Mouse (Mus musculus) midbrain, embryonic 13.5 days (tissue): Measurements from ENCODE around the gene Dmrta1. TPM values are rescaled to one million over a fixed set of nuclear protein-coding genes. Genes with fewer than 3 reads are reported as not detected.
A peak's percentile ranks its signal among the peaks of the same experiment; 100 is the strongest.

Experiments used
- ATAC-seq: fragments of 200-750 bp; cut with Nextera tagmentation; 2 replicates; pipeline ENCODE4 v1.8.0; 2017; ENCODE audit warnings: mild to moderate bottlenecking, moderate TSS enrichment, moderate library complexity
- H3K27ac ChIP-seq: fragments of 300-500 bp; sonication (generic); 2 replicates; pipeline ENCODE4 v1.5.1; 2015; ENCODE audit warnings: inconsistent platforms, mild to moderate bottlenecking, moderate library complexity
- H3K27me3 ChIP-seq: fragments of 300-500 bp; sonication (generic); 2 replicates; pipeline ENCODE4 v1.6.1; 2015; ENCODE audit warnings: mild to moderate bottlenecking, inconsistent platforms
- H3K36me3 ChIP-seq: fragments of 300-500 bp; sonication (generic); 2 replicates; pipeline ENCODE4 v1.6.1; 2015; ENCODE audit warnings: mild to moderate bottlenecking, inconsistent platforms
- H3K4me1 ChIP-seq: fragments of 300-500 bp; sonication (generic); replicated peaks from 2 replicates; pipeline ENCODE4 v1.6.1; 2015; ENCODE audit warnings: inconsistent platforms
- H3K4me2 ChIP-seq: fragments of 300-500 bp; sonication (generic); replicated peaks from 2 replicates; pipeline ENCODE4 v1.6.1; 2015; ENCODE audit warnings: moderate library complexity, mild to moderate bottlenecking, inconsistent platforms
- H3K4me3 ChIP-seq: fragments of 300-500 bp; sonication (generic); replicated peaks from 2 replicates; pipeline ENCODE4 v1.5.1; 2015; ENCODE audit warnings: mild to moderate bottlenecking, inconsistent platforms
- H3K9ac ChIP-seq: fragments of 300-500 bp; sonication (generic); replicated peaks from 2 replicates; pipeline ENCODE4 v1.6.1; 2015; ENCODE audit warnings: mild to moderate bottlenecking, inconsistent platforms
- H3K9me3 ChIP-seq: fragments of 300-500 bp; sonication (generic); 2 replicates; pipeline ENCODE4 v1.6.1; 2016; ENCODE audit warnings: mild to moderate bottlenecking, inconsistent platforms
- WGBS: fragments of 180-500 bp; shearing (Covaris S2); methylation state at CpG from one replicate; pipeline ENCODE4 v1.1.7; 2015; 5-methylcytosine and 5-hydroxymethylcytosine counted together
- polyA plus RNA-seq: library from polyadenylated mRNA; unstranded; fragments of >200 nt; fragmentation: Nextera tagmentation; extraction: Ambion mirVana; gene quantifications from 2 replicates; pipeline ENCODE4 v1.2.1, GENCODE M21; 2015

Dmrta1 gene
- polyA plus RNA-seq, result 0.48 and 0.69 TPM in 2 replicates

GRCm38 (mm10) chr4:89679195-89679594 lies at the start of gene Dmrta1:
TSS of gene Dmrta1 (plus strand) at chr4:89679436.
- WGBS, result 42% methylated on average over 5 of the region's 5 CpGs
- Histone ChIP-seq H3K9me3 (no peaks in the 10 kb centered on the region), H3K27ac (no peak within 1 kb of the TSS; the same call in 1 of the 2 replicates), H3K4me1 (peaks cover 11% of the 10 kb centered on the region), H3K4me3 (no peak within 1 kb of the TSS), H3K27me3 (no peaks in the 10 kb centered on the region), H3K4me2 (no peak within 1 kb of the TSS), H3K36me3 (no peaks in the 10 kb centered on the region), H3K9ac (no peak within 1 kb of the TSS)
- ATAC-seq, result 0 out of 2 replicates have a peak, but pooled peaks have one; percentile 53

GRCm38 (mm10) chr4:89630374-89631079 lies 48.7 kb upstream of the Dmrta1 start:
- no peak overlapping the region for H3K9ac ChIP-seq
- no peak overlapping the region for H3K27ac ChIP-seq
- H3K9me3 ChIP-seq, result no peaks in the 10 kb centered on the region
- ATAC-seq, result no peak
- WGBS, result 9% methylated on average over 3 of the region's 3 CpGs
- 0 out of 2 replicates have a peak, but pooled peaks cover 7% of the 10 kb centered on the region for H3K27me3 ChIP-seq
- no peaks in the 10 kb centered on the region for H3K4me1 ChIP-seq
- no peak overlapping the region for H3K4me3 ChIP-seq
- H3K36me3 ChIP-seq, result no peaks in the 10 kb centered on the region
- H3K4me2 ChIP-seq, result no peak overlapping the region

- Histone ChIP-seq H3K9me3 (no peaks in the 10 kb centered on the region), H3K4me1 (no peaks in the 10 kb centered on the region), H3K27me3 (peaks cover 9% of the 10 kb centered on the region), H3K4me3 (no peak overlapping the region), H3K36me3 (no peaks in the 10 kb centered on the region), H3K27ac (no peak overlapping the region), H3K4me2 (no peak overlapping the region), H3K9ac (no peak overlapping the region)
- 80% methylated on average over 6 of the region's 6 CpGs for WGBS
- no peak for ATAC-seq
Observed at GRCm38 (mm10) chr4:89631560-89631959, 47.7 kb upstream of the Dmrta1 start.

- Histone ChIP-seq H3K27me3 (peaks cover 16% of the 10 kb centered on the region), H3K9me3 (no peaks in the 10 kb centered on the region), H3K9ac (no peak overlapping the region), H3K4me1 (peaks cover 9% of the 10 kb centered on the region), H3K4me3 (no peak overlapping the region), H3K4me2 (no peak overlapping the region), H3K36me3 (no peaks in the 10 kb centered on the region), H3K27ac (no peak overlapping the region)
- 7% methylated on average over 6 of the region's 6 CpGs for WGBS
- ATAC-seq, result 0 out of 2 replicates have a peak, but pooled peaks have one; percentile 37
Observed at GRCm38 (mm10) chr4:89638651-89639050, 40.6 kb upstream of the Dmrta1 start.

GRCm38 (mm10) chr4:89644235-89645115 lies 34.8 kb upstream of the Dmrta1 start:
- Histone ChIP-seq H3K4me1 (no peaks in the 10 kb centered on the region), H3K27ac (no peak overlapping the region), H3K4me2 (no peak overlapping the region), H3K9me3 (no peaks in the 10 kb centered on the region), H3K9ac (no peak overlapping the region), H3K27me3 (peaks cover 4% of the 10 kb centered on the region), H3K36me3 (no peaks in the 10 kb centered on the region), H3K4me3 (no peak overlapping the region)
- ATAC-seq, result no peak
- WGBS, result 69% methylated on average over 9 of the region's 9 CpGs

GRCm38 (mm10) chr4:89650352-89651311 lies 28.6 kb upstream of the Dmrta1 start:
- no peaks in the 10 kb centered on the region for H3K9me3 ChIP-seq
- H3K27me3 ChIP-seq, result peaks cover 5% of the 10 kb centered on the region
- ATAC-seq, result peak; percentile 66; the same call in 1 of the 2 replicates
- WGBS, result 36% methylated on average over 20 of the region's 20 CpGs
- no peaks in the 10 kb centered on the region for H3K36me3 ChIP-seq
- no peak overlapping the region for H3K9ac ChIP-seq
- H3K27ac ChIP-seq, result no peak overlapping the region
- H3K4me3 ChIP-seq, result no peak overlapping the region
- H3K4me2 ChIP-seq, result peak overlapping the region; percentile 21
- peaks cover 8% of the 10 kb centered on the region for H3K4me1 ChIP-seq

GRCm38 (mm10) chr4:89651312-89651686 lies 27.9 kb upstream of the Dmrta1 start:
- Histone ChIP-seq H3K4me1 (peaks cover 8% of the 10 kb centered on the region), H3K4me3 (no peak overlapping the region), H3K36me3 (no peaks in the 10 kb centered on the region), H3K27ac (no peak overlapping the region), H3K4me2 (peak overlapping the region; percentile 21), H3K27me3 (peaks cover 5% of the 10 kb centered on the region), H3K9ac (no peak overlapping the region), H3K9me3 (no peaks in the 10 kb centered on the region)
- 16% methylated on average over 2 of the region's 2 CpGs for WGBS
- ATAC-seq, result 0 out of 2 replicates have a peak, but pooled peaks have one; percentile 34

- Histone ChIP-seq H3K9me3 (no peaks in the 10 kb centered on the region), H3K4me3 (no peak overlapping the region), H3K9ac (no peak overlapping the region), H3K4me2 (no peak overlapping the region), H3K4me1 (peaks cover 8% of the 10 kb centered on the region), H3K27ac (no peak overlapping the region), H3K36me3 (no peaks in the 10 kb centered on the region), H3K27me3 (peaks cover 5% of the 10 kb centered on the region)
- ATAC-seq, result no peak
- whole genome bisulfite sequencing, result 78% methylated on average over 1 of the region's 1 CpGs
Observed at GRCm38 (mm10) chr4:89651779-89652178, 27.5 kb upstream of the Dmrta1 start.

- Histone ChIP-seq H3K4me1 (no peaks in the 10 kb centered on the region), H3K27ac (no peak overlapping the region), H3K9ac (no peak overlapping the region), H3K4me2 (no peak overlapping the region), H3K9me3 (no peaks in the 10 kb centered on the region), H3K27me3 (no peaks in the 10 kb centered on the region), H3K4me3 (no peak overlapping the region), H3K36me3 (no peaks in the 10 kb centered on the region)
- ATAC-seq, result no peak
- WGBS, result 67% methylated on average over 2 of the region's 2 CpGs
Observed at GRCm38 (mm10) chr4:89663406-89663805, 15.8 kb upstream of the Dmrta1 start.

- no peaks in the 10 kb centered on the region for H3K9me3 ChIP-seq
- no peak for ATAC-seq
- H3K4me3 ChIP-seq, result no peak overlapping the region
- H3K4me1 ChIP-seq, result peaks cover 9% of the 10 kb centered on the region
- no peak overlapping the region for H3K9ac ChIP-seq
- 88% methylated on average over 3 of the region's 3 CpGs for WGBS
- H3K27me3 ChIP-seq, result no peaks in the 10 kb centered on the region
- no peaks in the 10 kb centered on the region for H3K36me3 ChIP-seq
- no peak overlapping the region for H3K4me2 ChIP-seq
- H3K27ac ChIP-seq, result no peak overlapping the region
Observed at GRCm38 (mm10) chr4:89674711-89675110, 4.5 kb upstream of the Dmrta1 start.

GRCm38 (mm10) chr4:89677903-89678302 lies 1.3 kb upstream of the Dmrta1 start:
- no peaks in the 10 kb centered on the region for H3K9me3 ChIP-seq
- peaks cover 11% of the 10 kb centered on the region for H3K4me1 ChIP-seq
- no peaks in the 10 kb centered on the region for H3K27me3 ChIP-seq
- no peak for ATAC-seq
- H3K4me3 ChIP-seq, result no peak overlapping the region
- 0 out of 2 replicates have a peak overlapping the region, but pooled peaks have one; percentile 11 for H3K4me2 ChIP-seq
- H3K27ac ChIP-seq, result no peak overlapping the region
- WGBS, result 8% methylated on average over 7 of the region's 7 CpGs
- no peak overlapping the region for H3K9ac ChIP-seq
- no peaks in the 10 kb centered on the region for H3K36me3 ChIP-seq
